Mouse (Mus musculus) erythroblast, embryonic 14.5 days (primary cell): ENCODE results near the gene Cd52.

Experiments
- GATA1 ChIP-seq: IDR thresholded peaks from 2 replicates; pipeline ENCODE4 v1.6.1; 2012; ENCODE audit warnings: low read length, inconsistent platforms, mixed read lengths
- TAL1 ChIP-seq: IDR thresholded peaks from 3 replicates; pipeline ENCODE4 v1.6.1; 2012; ENCODE audit warnings: low read length, inconsistent platforms, mixed read lengths

GRCm38 (mm10) chr4:134098628-134099027, 3.7 kb upstream of the Cd52 start:
- no peak for TF ChIP-seq TAL1
- TF ChIP-seq GATA1, result no peak
